Mouse (Mus musculus): Measurements from ENCODE around the gene Ccdc148. TPM values are rescaled to one million over a fixed set of nuclear protein-coding genes. Genes with fewer than 3 reads are reported as not detected.

The Ccdc148 gene
- polyA plus RNA-seq, 1 experiment: not detected

- TF ChIP-seq GATA1 (IDR thresholded peaks at IDR 0.05; ENCODE audit: borderline replicate concordance, low read length) (no peak), FLI1 (IDR thresholded peaks at IDR 0.05; ENCODE audit: low read length) (no peak)
- no peaks in the 10 kb centered on the region for H3K27me3 ChIP-seq (replicated peaks)
- H3K4me3 ChIP-seq (replicated peaks): no peak overlapping the region
- peaks cover 16% of the 10 kb centered on the region for H3K9me3 ChIP-seq
- H3K36me3 ChIP-seq (replicated peaks; ENCODE audit: low read length): no peaks in the 10 kb centered on the region
- no peaks in the 10 kb centered on the region for H3K4me1 ChIP-seq
Measured at GRCm38 (mm10) chr2:58778986-58779495, 381.4 kb downstream of the Ccdc148 start.

GRCm38 (mm10) chr2:58773833-58774232, 386.6 kb downstream of the Ccdc148 start:
- Histone ChIP-seq H3K27me3 (replicated peaks) (no peaks in the 10 kb centered on the region), H3K36me3 (replicated peaks; ENCODE audit: low read length) (no peaks in the 10 kb centered on the region), H3K4me3 (replicated peaks) (no peak overlapping the region), H3K4me1 (no peaks in the 10 kb centered on the region), H3K9me3 (0 out of 2 replicates have a peak, but pooled peaks cover 12% of the 10 kb centered on the region)
- no peak for TF ChIP-seq FLI1 (IDR thresholded peaks at IDR 0.05; ENCODE audit: low read length)
- no peak for TF ChIP-seq GATA1 (IDR thresholded peaks at IDR 0.05; ENCODE audit: borderline replicate concordance, low read length)

Other genes starting within 250 kb of the Ccdc148 start
- gene Pkp4, start 167 bp upstream of the Ccdc148 start, polyA plus RNA-seq (2012; ENCODE audit: insufficient read depth, low replicate concordance): 20.4 and 25.2 TPM in 2 replicates